Mouse (Mus musculus): ENCODE measurements around the gene Olah.
A peak's percentile ranks its signal among the peaks of the same experiment; 100 is the strongest.

Gene Olah

GRCm38 (mm10) chr2:3348919-3349318, 48.1 kb downstream of the Olah start:
- DNase-seq (ENCODE audit: low spot score): peak; percentile 31

DNA sequence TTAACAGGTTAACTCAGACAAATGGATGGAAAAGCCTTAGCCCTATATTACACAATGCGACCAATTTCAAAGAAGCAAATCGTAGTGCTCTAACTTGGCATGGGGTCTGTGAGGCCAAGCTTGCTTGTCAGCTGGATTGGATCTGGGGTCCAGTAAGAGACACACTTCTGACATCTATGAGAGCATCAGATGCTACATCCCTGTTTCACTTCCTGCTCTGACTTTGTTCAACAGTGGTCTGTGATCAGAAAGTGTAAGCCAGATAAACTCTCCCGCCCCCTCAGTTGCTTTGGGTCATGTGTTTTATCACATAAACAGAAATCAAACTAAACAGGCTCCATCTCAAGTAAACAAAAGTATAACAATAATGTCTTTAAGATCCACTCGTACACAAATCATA, 48.6 kb downstream of the Olah start:
- DNase-seq (ENCODE audit: low spot score): no peak

DNA sequence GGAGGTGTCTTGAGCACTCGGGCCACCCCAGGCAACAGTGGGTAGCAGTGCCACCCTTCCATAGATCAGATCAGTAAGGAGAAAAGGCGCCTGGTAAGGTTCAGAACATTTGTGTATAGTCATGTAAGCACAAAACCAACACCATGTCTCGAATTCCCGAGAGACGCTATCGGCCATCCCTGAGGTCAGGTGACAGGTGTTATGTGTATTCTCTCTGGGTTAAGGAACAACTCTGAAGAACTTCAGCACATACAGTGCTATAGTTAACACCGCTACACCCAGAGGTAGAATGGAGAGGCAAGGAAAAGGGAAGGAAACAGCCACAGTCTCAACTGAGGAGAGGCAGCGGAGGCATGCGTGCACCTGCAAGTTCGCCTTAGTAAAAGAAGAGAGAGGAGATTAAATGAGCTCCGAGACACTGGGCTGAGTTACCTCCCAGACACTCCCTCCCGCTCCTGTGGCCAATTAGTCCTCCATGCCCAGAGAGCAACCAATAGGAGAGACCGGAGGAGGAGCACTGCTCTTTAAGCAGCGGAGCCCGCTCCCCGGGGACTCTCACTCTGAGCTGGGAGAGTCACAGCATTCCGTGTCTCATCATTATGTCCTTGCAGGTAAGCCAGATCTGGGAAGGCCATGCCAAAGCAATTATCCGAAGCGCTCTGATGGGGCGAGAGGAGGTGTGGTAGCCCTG, 61.3 kb downstream of the Olah start, which contains the start of gene Acbd7:
Gene Acbd7 (plus strand): TSS at position 558 of the 691 bp plus-strand sequence.
- DNase-seq (ENCODE audit: low spot score): peak; percentile 67

GRCm38 (mm10) chr2:3333761-3334160, 63.2 kb downstream of the Olah start:
- DNase-seq (ENCODE audit: low spot score): no peak

GRCm38 (mm10) chr2:3332484-3333242, 64.3 kb downstream of the Olah start, which contains the start of gene Rpp38:
Gene Rpp38 (minus strand): TSS chr2:3332643.
- DNase-seq (ENCODE audit: low spot score): peak; percentile 95

GRCm38 (mm10) chr2:3332056-3332455, 65.0 kb downstream of the Olah start:
- DNase-seq (ENCODE audit: low spot score): no peak

- DNase-seq (ENCODE audit: low spot score): no peak
These were observed 65.8 kb downstream of the Olah start for GRCm38 (mm10) chr2:3331071-3331703.

- peak; percentile 72 for DNase-seq (ENCODE audit: low spot score)
These were observed 69.7 kb downstream of the Olah start for GRCm38 (mm10) chr2:3327351-3327750.

GRCm38 (mm10) chr2:3326547-3326946, 70.5 kb downstream of the Olah start:
- no peak for DNase-seq (ENCODE audit: low spot score)

GRCm38 (mm10) chr2:3324381-3325130, 72.5 kb downstream of the Olah start:
- DNase-seq (ENCODE audit: low spot score): no peak

- no peak for DNase-seq (ENCODE audit: low spot score)
These were observed 73.9 kb downstream of the Olah start for GRCm38 (mm10) chr2:3323132-3323531.

DNA sequence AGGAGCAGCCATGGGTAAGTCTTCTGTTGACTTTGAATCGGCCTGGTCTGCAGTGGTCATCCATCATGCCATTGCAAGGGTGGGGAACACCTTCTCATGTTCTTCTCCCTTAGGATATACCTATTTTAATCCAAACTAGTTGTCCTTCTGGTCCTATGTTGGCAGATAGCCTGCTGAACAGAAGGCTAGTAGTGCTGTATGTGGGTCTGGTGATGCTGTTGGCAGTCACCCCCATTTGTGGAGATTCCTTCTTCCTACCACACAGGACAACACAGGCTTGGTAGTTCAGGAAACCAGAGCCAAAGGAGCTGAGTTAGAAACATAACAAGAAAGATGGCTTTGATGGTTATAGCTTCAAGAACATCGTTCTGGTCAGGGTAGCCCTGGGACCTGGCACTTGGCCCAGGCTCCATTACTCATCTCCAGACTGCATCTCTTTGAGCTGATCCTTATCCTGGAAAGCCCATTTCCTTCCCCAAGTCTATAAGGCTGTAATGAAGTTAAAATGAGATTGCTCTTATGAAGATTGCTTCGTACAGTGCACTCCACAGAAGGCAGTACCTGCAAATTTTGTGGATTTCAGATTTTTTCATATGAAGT, 91.5 kb downstream of the Olah start:
- DNase-seq (ENCODE audit: low spot score): peak; percentile 72

- DNase-seq (ENCODE audit: low spot score): no peak
These were observed 101.2 kb downstream of the Olah start for GRCm38 (mm10) chr2:3295826-3296225.

DNA sequence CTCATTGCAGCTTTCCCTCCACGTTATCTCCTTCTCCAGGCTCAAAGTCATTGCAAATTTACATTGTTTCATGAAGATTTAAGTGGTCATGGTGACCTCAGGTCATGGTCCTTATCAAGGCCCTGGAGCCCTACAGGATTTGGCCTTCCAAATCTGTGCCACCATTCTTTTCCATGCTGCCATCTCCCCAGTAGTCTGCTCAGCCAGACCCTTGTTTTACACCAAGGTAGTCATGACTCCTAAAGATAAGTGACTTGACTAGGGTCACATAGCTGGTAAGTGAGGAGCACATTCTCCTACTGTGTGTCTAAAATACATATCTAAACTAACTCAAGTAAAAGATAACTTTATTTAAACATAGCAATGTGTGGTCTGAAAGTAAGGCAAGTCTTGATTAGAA, 104.8 kb downstream of the Olah start:
- no peak for DNase-seq (ENCODE audit: low spot score)

Data from MN1 (cell line).